Mouse (Mus musculus) heart, embryonic 14.5 days (tissue): ENCODE measurements around the gene Edem3. TPM values are rescaled to one million over a fixed set of nuclear protein-coding genes. Genes with fewer than 3 reads are reported as not detected.
"Not testable (repeated sequence)": the region's sequence is repeated elsewhere in the genome, so short reads cannot be mapped to it uniquely, and the experiment has no call there.

ENCODE experiments used
- ATAC-seq: fragments of 200-750 bp; cut with Nextera tagmentation; 2 replicates; pipeline ENCODE4 v1.8.0; 2017; ENCODE audit warnings: low read depth, moderate TSS enrichment; ENCODE audit not compliant: insufficient number of reproducible peaks, insufficient read depth, low FRiP score
- H3K27ac ChIP-seq, 2 experiments: fragments of 200-500 bp in 1 of 2; fragments of 300-500 bp in 1 of 2; sonication (generic) in 1 of 2; replicated peaks in 1 of 2; 2 replicates each; pipeline ENCODE4 v1.5.1; 2012 to 2014; ENCODE audit warnings: low read depth in 2 of 2, low read length in 2 of 2, control low read depth in 1 of 2, mild to moderate bottlenecking in 1 of 2, mixed read lengths in 1 of 2; ENCODE audit not compliant: control insufficient read depth in 1 of 2, insufficient read depth in 1 of 2
- H3K27me3 ChIP-seq: fragments of 300-500 bp; sonication (generic); 2 replicates; pipeline ENCODE4 v1.6.1; 2014; ENCODE audit warnings: mild to moderate bottlenecking, low read length, control low read depth; ENCODE audit not compliant: control insufficient read depth, insufficient read depth
- H3K36me3 ChIP-seq: fragments of 300-500 bp; sonication (generic); 2 replicates; pipeline ENCODE4 v1.6.1; 2014; ENCODE audit warnings: mild to moderate bottlenecking, control low read depth, low read length, mixed read lengths; ENCODE audit not compliant: control insufficient read depth, insufficient read depth
- H3K4me1 ChIP-seq, 2 experiments: fragments of 200-500 bp in 1 of 2; fragments of 300-500 bp in 1 of 2; sonication (generic) in 1 of 2; 2 replicates each; pipeline ENCODE4 v1.6.1; 2012 to 2014; ENCODE audit warnings: low read length in 2 of 2, control low read depth in 1 of 2, mixed read lengths in 1 of 2; ENCODE audit not compliant: control insufficient read depth in 2 of 2, insufficient read depth in 2 of 2
- H3K4me2 ChIP-seq: fragments of 300-500 bp; sonication (generic); 2 replicates; pipeline ENCODE4 v1.6.1; 2014; ENCODE audit warnings: mild to moderate bottlenecking, low read length
- H3K4me3 ChIP-seq, 2 experiments: fragments of 200-500 bp in 1 of 2; fragments of 300-500 bp in 1 of 2; sonication (generic) in 1 of 2; 2 replicates each; pipeline ENCODE4 v1.5.1; 2012 to 2014; ENCODE audit warnings: low read length in 2 of 2, mild to moderate bottlenecking in 2 of 2, control low read depth in 1 of 2, low read depth in 1 of 2, moderate library complexity in 1 of 2; ENCODE audit not compliant: control insufficient read depth in 1 of 2, insufficient read depth in 1 of 2
- H3K9ac ChIP-seq: fragments of 300-500 bp; sonication (generic); 2 replicates; pipeline ENCODE4 v1.6.1; 2014; ENCODE audit warnings: mild to moderate bottlenecking, low read length
- H3K9me3 ChIP-seq: fragments of 300-500 bp; sonication (generic); 2 replicates; pipeline ENCODE4 v1.6.1; 2016; ENCODE audit warnings: low read length, control low read depth; ENCODE audit not compliant: control insufficient read depth
- WGBS: fragments of 180-500 bp; shearing (Covaris S2); extraction: QIAGEN DNeasy Blood & Tissue Kit; methylation state at CpG from one replicate; pipeline ENCODE4 v1.1.7; 2014; 5-methylcytosine and 5-hydroxymethylcytosine counted together
- polyA plus RNA-seq: library from polyadenylated mRNA; unstranded; fragments of >200 nt; fragmentation: Nextera tagmentation; extraction: Ambion mirVana; gene quantifications from 2 replicates; pipeline ENCODE4 v1.2.1, GENCODE M21; 2014

The Edem3 gene
- polyA plus RNA-seq, 1 experiment from 2014 or later, result 17.1 TPM

DNA sequence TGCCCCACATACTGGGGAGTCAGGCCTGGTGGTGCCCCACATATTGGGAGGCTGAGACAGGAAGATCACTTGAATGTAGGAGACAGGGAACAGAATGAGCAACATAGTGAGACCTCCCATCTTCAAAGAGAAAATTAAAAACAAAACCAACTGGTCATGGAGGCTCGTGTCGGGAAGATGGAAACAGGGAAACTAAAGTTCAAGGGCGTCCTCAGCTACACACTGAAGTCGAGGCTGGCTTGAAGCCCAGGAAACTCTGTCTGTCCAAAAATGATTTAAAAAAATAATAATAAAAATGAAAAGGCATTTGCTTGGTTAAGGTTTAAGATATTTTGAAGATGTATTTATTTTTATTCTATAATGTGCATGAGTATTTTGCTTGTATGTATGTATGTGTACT lies 31.4 kb upstream of the Edem3 start:
- Histone ChIP-seq H3K27me3 (no peaks in the 10 kb centered on the region), H3K4me3 (no peak overlapping the region), H3K9me3 (no peaks in the 10 kb centered on the region), H3K27ac (no peak overlapping the region), H3K9ac (no peak overlapping the region), H3K36me3 (no peaks in the 10 kb centered on the region), H3K4me2 (no peak overlapping the region), H3K4me1 (no peaks in the 10 kb centered on the region)
- 83% methylated on average over 4 of the region's 4 CpGs for WGBS
- no peak for ATAC-seq

DNA sequence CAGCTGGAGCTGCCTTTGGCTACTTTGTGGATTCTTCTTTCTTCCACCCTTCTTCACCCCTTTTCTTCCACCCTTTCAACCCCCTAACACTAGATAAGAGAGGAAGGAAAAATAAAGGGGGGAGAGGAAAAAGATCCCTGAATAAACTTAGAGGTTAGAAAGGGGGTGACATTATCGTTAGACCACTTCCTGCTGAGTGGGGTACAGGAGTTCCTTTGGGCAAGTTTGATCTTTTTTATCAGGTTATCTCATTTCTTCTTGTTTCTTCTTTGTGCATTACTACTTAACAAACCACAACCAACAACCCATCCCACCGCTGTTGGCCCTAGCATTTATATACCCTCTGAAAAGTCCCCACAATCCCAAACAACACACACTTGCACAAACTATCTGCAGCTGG lies 29.6 kb upstream of the Edem3 start:
- Histone ChIP-seq H3K36me3 (no peaks in the 10 kb centered on the region), H3K27me3 (no peaks in the 10 kb centered on the region), H3K9ac (no peak overlapping the region), H3K4me3 (no peak overlapping the region), H3K4me2 (no peak overlapping the region), H3K4me1 (no peaks in the 10 kb centered on the region), H3K27ac (no peak overlapping the region), H3K9me3 (no peaks in the 10 kb centered on the region)
- ATAC-seq, result no peak
- 67% methylated on average over 2 of the region's 2 CpGs for WGBS

DNA sequence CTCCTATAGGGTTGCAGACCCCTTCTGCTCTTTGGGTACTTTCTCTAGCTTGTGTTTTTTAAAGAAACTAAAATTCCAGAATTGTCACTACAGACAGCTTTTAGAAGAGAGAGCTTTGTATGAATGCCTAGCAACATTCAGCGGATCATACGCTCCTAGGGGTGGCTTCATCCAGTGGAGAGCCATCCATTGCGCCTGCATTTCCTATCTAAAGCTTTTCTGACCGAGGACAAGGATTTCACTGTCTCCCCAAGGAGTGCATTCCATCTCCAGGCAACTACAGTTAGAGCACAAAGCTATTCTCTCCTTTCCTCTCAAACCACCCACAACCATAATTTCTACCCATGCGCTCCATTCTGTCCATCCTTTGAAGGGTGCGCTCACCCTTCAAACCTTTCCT lies 28.8 kb upstream of the Edem3 start:
- Histone ChIP-seq H3K9me3 (no peaks in the 10 kb centered on the region), H3K4me1 (no peaks in the 10 kb centered on the region), H3K36me3 (no peaks in the 10 kb centered on the region), H3K4me3 (no peak overlapping the region), H3K27ac (no peak overlapping the region), H3K9ac (no peak overlapping the region), H3K4me2 (no peak overlapping the region), H3K27me3 (no peaks in the 10 kb centered on the region)
- WGBS, result 79% methylated on average over 6 of the region's 6 CpGs
- ATAC-seq, result no peak

DNA sequence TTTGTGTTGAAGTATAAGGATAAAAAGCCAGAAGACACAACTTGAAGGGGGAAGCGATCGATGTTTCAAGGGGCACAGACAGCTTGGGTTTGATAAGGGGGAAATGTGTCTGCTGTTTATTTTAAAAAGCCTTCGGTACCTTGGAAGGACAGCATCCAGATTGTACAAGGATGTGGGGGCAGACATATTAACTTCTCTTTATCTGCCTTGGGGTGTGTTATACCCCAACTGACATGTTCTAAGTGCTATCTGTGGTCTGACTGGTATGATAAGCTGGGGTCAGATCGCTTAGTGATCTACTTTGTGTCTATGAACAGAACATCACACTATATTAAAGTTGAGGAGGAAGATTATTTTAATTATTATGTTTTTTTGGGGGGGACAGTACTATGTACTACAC lies 27.0 kb upstream of the Edem3 start:
- WGBS, result 43% methylated on average over 4 of the region's 4 CpGs
- no peaks in the 10 kb centered on the region for H3K9me3 ChIP-seq

DNA sequence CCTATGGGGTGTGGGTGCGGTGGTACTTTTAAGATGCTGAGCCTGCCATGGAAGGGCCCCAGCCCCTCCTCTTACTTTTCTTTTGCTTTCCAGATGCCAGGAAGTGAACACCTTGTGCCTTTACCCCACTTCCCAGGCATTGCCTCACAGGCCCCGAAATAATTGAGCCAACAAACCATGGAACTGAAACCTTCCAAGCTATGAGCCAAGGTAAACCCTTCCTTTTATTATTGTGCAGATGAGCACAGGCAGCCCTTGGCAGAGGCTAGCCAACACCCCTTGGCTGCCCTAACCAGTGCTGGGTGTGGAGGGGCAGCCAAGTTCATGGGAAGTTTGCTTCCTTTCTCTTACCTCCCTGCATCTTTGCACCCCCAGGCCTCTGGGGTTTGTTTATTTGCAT lies 18.0 kb upstream of the Edem3 start:
- ATAC-seq, result no peak
- H3K9ac ChIP-seq, result no peak overlapping the region
- no peak overlapping the region for H3K4me3 ChIP-seq
- H3K4me2 ChIP-seq, result no peak overlapping the region
- H3K9me3 ChIP-seq, result no peaks in the 10 kb centered on the region
- H3K36me3 ChIP-seq, result no peaks in the 10 kb centered on the region
- H3K27me3 ChIP-seq, result no peaks in the 10 kb centered on the region
- 79% methylated on average over 2 of the region's 2 CpGs for WGBS
- H3K27ac ChIP-seq, result no peak overlapping the region
- no peaks in the 10 kb centered on the region for H3K4me1 ChIP-seq

More for the DNA sequence above, 27.0 kb upstream of the Edem3 start:
- Histone ChIP-seq H3K4me2 (no peak overlapping the region), H3K27ac (no peak overlapping the region), H3K4me3 (no peak overlapping the region), H3K4me1 (no peaks in the 10 kb centered on the region), H3K27me3 (no peaks in the 10 kb centered on the region), H3K9ac (no peak overlapping the region), H3K36me3 (no peaks in the 10 kb centered on the region)
- ATAC-seq, result no peak

DNA sequence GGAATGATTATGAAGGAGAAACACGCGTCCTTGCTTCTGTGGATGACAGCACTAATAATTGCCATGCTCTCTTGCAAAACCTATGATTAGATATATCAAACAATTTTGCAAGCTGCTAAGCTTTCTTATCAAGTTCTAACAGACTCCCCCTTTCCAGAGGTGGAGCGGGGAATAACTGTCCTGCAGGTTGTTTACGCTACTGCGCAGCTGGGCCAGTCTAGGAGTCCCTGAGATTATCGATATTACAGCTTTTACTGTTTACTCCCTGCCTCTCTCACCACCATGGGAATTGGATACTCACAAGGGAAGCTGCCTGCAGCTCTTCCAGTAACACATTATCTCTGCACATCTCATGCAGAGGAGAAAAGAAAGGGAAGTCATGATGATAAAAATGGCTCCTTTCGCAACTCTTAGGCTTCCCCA lies 14.0 kb upstream of the Edem3 start:
- H3K9me3 ChIP-seq, result no peaks in the 10 kb centered on the region
- no peaks in the 10 kb centered on the region for H3K36me3 ChIP-seq
- no peak overlapping the region for H3K4me3 ChIP-seq
- ATAC-seq, result no peak
- no peak overlapping the region for H3K27ac ChIP-seq
- no peak overlapping the region for H3K9ac ChIP-seq
- no peak overlapping the region for H3K4me2 ChIP-seq
- no peaks in the 10 kb centered on the region for H3K4me1 ChIP-seq
- WGBS, result 71% methylated on average over 7 of the region's 7 CpGs
- no peaks in the 10 kb centered on the region for H3K27me3 ChIP-seq

DNA sequence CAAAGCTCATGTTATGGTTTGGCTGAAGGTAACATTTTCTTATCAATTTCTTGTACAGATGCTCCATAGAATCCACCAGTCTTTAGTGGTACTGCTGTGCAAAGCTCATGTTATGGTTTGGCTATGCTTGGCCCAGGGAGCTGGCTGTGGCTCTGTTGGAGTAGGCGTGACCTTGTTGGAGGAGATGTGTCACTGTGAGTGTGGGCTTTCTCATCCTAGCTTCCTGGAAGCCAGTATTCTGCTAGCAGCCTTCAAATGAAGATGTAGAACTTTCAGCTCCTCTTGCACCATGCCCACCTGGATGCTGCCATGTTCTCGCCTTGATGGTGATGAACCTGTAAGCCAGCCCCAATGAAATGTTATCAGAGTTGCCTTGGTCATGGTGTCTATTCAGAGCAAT lies 5.3 kb upstream of the Edem3 start:
- H3K9me3 ChIP-seq, H3K27me3 ChIP-seq, H3K4me3 ChIP-seq, H3K4me1 ChIP-seq, H3K4me2 ChIP-seq, H3K36me3 ChIP-seq, H3K9ac ChIP-seq, H3K27ac ChIP-seq, ATAC-seq: not testable (repeated sequence)
- 85% methylated on average over 2 of the region's 2 CpGs for WGBS

DNA sequence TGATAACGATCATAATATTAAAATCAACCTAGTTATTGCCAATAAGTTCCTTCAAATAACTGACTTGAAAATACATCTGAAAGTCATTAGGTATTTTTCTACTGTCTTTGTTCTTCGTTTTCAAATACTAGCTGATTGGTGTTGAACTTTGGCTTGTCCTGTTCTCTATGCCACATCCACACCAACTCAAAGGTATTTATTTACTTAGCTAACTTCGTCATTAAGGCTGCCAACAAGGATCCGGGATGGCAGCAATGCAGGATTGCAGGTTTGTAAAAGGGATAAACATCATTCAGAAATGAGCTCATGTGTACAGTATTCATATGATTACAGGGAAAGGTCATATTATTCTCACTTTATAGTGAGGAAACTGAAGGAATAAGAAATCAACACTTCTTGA lies 2.2 kb upstream of the Edem3 start:
- no peak overlapping the region for H3K9ac ChIP-seq
- H3K27ac ChIP-seq, result no peak overlapping the region
- no peaks in the 10 kb centered on the region for H3K9me3 ChIP-seq
- no peaks in the 10 kb centered on the region for H3K36me3 ChIP-seq
- peaks cover 0 to 17% of the 10 kb centered on the region in 2 experiments; a peak in 2 of 4 replicates for H3K4me1 ChIP-seq
- ATAC-seq, result no peak
- no peak overlapping the region for H3K4me2 ChIP-seq
- no peaks in the 10 kb centered on the region for H3K27me3 ChIP-seq
- H3K4me3 ChIP-seq, result no peak overlapping the region
- WGBS, result 78% methylated on average over 4 of the region's 4 CpGs
